Mouse (Mus musculus) embryo, embryonic 11 days (tissue): Measurements from ENCODE around the gene Hs3st5.
A peak's percentile ranks its signal among the peaks of the same experiment; 100 is the strongest.
"Not testable (repeated sequence)": the region's sequence is repeated elsewhere in the genome, so short reads cannot be mapped to it uniquely, and the experiment has no call there.

Experiments used
- DNase-seq: peaks from one replicate; pipeline ENCODE4 v3.0.0-alpha.2; 2015

Gene Hs3st5

DNA sequence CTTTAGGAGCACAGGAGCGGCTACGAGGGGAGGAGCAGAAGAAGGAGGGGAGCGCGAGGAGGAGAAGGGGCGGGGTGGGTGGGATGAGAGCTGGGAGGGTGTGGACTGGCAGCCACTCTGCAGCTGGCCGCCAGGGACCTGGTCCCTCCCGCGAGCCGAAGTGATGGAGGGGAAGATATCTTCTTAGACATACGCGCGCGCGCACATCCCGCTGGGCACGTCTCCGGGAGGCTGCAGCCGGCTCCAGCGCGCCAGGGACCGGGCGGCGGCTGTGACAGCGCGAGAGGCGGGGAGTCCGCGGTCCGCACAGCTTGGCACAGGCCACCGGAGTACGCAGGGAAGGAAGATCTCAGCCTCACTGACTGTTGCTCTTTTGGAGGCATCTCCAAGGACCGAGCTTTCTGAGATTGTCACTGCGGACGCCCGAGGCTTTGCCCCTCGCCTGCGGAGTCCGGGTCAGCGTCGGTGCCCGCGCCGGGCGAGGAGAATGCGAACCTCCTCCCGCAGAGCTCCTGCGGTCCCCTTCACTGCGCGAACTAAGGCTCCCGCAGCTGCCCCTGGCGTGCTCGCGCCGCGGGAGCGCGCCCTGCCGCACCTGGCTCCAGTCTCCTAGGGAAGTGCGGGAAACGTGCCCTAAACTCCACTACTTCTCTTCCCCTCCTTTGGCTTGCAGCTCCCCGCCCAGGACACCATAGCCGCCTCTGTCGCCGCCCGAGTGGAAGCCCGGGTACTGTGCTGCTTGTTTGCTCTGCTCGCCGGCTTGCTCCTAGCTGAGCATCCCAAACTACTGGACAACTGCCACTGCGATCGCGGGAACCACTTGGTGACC lies at the start of gene Hs3st5:
Gene Hs3st5, plus strand, starts transcription at position 88 of the 829 bp plus-strand sequence.
- peak; percentile 85 for DNase-seq

DNA sequence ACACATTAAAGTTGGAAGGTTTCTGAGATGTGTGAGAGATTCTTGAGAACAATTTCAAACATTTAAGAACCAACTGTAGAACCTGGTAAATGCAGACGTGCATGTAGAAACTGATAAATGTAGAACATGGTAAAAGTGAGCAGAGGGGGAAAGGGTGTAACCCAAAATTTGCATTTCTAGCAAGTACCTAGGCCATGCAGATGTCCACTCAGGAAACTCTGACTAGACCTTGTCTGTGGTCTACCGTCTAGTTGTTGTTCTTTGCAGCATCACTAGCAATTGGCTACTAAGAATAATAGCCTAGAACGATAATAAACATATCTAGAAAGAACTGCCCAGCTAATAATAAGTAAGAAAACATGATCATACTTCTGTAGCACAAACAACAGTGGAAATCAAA lies 38.0 kb upstream of the Hs3st5 start:
- no peak for DNase-seq

DNA sequence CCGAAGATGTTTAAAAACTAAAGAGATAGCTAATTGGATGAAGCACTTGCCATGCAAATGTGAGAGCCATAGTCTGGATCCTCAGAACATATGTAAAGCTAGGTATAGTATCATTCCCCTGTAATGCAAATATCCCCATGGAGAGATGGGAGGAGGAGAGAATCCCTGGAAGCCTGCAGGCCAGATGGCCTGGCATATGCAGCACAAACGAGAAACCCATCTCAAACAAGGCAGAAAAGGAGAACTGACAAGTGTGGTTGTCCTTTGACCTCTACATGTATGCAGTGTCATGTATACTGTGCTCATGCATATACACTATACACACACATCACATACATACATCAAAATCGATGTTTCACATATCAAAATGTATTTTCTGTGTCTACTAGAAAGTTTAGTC lies 35.5 kb upstream of the Hs3st5 start:
- no peak for DNase-seq

DNA sequence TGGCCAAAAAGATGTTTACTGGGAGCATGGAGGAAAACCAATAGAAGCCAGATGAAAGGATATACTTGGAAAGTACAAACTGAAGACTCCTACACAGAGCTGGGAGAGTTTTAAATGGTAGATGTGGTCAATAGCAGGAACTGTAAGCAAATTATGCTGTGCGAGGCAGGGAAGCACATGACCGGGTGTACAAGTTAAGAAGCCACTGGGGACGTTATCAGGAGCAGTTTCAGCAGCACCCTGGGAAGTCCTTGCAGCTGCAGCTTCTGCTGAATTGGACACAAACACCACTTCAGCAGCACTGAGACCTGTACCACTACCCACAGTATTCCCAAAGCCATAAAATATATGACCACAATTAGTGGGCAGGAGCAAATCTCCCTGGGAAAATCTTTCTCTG lies 31.8 kb upstream of the Hs3st5 start:
- DNase-seq = no peak

DNA sequence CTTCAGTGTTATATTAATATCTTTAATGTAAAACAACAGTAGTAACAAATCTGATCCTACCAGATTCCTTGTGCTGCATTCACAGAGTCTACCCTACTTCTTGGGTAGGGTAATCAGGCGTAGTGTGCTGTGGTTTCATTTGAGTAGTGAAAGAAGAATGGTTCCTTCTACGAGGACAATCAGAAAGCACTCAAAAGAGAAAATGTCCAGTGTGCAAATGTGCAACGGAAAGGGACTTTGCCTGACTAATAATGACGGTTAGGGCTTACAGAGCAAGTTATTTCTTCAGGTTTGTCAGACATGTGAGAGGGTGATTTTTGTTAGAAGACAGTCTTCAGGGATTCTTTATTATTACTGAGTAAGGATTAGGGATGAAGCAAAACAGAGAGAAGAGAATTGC lies 29.1 kb upstream of the Hs3st5 start:
- no peak for DNase-seq

DNA sequence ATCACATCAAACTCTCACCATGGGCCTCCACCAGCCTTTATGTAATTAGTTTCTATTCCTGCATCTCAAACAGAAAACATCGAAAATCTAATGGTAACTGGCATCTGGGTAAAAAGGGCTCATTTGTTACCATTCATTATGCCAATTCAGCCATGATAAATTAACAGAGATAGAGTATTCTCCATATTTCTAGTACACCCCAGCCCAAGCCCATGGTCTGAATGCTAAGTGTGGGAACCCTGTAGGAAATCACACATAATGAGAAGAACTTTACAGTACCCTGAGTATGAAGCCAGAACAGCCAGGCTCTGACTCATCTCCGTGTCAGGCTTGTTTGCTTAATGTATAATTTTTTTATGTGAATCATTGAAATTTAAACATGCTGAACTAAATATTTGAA lies 23.3 kb upstream of the Hs3st5 start:
- DNase-seq = no peak

DNA sequence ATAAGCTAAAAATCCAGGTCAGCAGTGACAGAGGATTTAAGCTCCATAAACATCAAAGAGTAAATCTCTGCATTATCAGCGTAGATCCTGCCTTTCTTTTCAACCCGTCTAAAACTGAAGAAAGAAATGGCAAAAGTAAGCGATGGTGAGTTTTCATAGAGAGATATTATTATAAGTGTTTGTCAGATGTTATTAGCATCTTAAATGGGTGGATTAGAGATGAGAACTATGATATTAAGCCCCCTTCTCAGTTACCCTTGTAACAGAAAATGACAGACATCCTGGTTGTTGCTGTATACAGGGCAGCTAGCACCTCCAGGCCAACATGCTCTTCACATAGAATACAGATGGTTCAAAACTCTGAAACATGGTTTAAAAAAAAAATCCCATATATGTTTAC lies 22.6 kb upstream of the Hs3st5 start:
- DNase-seq = no peak

DNA sequence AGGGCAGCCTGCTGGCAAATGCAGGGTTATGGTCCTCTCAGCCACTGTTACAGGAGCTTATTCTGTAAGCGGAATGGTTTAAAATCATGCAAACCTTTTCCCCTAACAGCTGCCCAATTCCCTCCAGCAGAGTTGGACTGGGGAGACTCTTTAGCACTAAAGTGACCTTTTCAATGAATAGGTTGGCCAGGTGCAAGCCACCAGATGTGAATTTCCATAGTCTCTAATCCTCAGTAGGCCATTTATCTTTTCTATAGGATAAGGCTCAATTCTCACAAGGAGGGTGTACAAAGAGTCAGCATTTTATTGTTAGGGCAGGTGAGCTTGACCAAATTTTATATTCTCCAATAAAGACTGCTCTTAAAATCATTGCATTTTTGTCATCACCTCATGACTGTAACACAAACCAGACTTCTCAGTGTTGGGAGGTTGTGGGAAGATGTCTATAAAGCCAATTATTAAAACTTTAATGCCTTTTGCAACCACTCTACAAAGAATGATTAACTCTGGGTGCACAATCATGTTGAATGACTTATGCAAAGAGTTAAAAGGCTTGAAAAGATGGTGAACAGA lies 21.8 kb upstream of the Hs3st5 start:
- peak; percentile 5 for DNase-seq

DNA sequence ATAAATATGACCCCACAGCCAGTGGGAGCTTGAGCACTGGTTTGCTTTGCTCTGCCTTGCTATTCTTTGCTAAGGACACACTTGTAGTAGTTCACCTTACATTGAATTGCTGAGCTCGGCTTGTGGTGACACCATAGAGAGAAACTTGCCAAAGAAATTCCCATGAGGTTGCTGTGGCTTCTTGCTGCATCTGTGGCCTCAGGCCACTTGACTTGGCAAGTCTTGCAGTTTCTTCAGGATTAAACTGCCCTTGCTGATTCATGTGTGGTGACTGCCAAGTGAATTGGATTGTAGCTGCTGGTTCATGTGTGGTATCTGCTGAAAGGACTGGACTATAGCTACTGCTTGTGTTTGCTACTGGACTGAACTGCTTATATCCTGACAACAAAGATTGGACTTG lies 13.0 kb upstream of the Hs3st5 start:
- no peak for DNase-seq

DNA sequence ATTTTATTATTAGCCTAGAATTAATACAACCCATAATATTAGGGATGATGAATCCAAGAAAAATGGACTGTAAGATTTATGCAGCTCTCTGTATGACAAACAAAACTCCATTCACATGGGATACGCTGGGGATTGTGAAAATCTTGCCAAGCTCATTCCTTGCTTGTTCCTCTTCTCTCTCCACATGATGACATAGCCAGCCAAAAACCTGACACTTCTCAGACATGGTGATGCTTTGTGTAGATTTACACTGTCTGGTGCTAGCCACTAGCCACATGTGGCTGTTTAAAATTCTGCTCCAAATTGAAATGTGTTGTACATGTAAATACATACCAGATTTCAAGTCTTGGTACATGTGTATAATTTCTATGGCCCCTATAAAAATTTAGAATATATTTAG lies 6.9 kb upstream of the Hs3st5 start:
- DNase-seq = no peak

DNA sequence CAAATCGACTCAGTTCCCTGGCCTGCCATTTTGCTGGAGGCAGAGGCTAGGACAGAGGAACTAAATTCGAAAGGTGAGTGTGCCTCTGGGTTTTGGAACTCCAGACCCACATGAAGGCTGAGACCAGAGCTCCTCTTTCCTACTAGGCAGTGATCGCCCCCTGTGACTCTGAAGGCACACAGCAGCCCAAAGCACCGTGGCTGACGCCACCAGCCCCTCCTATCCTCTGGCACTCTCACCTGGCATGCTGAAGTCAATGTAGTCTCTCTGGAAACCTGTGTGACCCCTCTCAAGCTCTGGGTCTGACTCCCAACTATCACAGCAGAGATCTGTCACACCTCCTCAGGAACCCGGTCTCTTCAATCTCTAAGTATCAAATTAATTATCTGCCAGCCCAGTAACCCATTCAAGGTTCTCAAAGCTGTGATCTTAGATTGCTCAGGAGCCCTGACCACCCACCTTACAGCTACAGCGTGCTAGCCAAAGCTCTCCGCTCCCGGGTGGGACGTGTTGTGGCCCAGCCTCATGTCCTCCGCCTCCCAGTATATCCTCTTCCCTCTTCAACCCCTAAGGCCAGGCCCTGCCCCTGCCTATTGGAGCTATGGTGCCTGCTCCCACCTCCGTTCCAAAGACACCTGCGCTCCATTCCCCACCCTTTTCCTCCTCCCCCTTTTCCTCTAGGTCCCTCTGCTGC lies 434 bp upstream of the Hs3st5 start:
- peak; percentile 41 for DNase-seq

DNA sequence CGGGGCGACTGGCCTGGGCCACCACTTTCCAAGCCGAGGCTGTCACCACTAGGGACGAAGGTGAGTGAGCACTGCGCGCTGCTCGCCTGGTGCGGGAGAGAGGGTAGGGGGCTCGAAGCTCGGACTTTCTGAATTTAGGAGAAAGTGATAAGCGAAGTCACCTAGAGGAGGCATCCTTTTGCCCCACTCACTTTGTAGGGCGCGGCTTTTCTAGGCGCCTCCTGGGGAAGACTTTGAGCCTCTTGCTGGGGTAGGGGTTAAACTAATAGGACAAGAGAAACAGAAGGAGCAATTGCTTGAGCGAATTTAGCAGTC lies 899 bp downstream of the Hs3st5 start:
- no peak for DNase-seq

DNA sequence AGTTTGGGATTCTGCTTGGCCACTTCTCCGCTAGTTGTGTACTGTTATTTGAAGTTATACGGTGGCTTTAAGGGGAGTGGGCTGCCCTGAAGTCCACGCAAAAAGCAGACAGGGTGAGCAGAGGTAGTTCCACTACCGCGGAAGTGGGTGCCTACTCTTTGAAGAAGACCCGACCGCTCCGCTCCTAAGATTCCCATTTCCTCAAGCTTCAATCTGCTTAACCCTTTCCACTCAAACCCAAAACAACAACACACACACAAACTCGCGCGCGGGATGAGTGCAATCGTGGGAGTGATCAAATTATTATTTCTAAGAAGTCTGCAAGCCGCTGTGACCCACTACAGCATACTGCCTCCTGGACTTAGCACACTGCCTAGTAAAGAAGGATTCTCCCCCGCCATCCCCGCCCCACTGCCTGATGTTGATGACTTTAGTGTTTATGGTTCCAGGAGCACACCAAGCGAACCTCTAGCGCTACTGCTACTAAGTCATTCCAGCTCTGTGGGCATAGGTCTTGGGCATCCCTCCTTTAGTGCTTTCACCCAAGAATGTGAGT lies 1.5 kb downstream of the Hs3st5 start:
- peak; percentile 26 for DNase-seq

DNA sequence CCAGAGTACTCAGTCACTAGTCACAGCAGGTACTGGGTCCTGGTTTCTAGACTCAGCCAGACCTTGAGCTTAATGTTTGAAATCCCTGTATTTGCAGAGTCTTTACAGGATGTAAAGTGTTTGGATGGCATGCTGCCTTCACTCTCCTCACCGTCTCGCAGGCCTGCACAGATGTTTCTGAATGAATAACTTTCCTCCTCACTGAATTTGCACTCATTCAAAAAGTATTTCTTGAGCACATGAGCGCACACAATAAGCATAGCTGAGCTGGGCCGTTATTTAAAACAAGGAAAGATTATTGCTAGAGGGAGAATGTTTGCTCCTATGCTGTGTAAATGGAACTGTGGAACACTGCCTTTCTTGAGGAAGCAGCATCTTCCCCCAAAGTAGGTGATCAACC lies 2.9 kb downstream of the Hs3st5 start:
- DNase-seq = no peak

DNA sequence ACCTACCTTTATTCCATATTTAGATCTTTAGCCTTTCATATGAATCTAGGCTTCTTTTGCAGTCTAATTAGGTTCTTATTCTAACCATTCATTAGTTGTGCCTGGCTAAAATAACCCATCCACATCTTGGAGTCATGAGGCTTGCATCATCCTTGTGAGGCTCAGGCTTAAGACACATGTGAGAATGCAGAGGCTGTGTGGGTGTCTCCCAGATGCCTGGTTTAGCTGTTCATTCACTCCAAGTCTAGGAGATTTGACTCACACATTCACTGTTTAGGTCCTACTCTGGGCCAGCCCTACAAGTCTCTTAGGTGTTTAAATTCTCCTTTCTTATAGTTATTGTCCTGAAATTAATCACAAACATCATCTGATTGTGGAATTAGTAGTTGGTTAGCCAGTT lies 17.3 kb downstream of the Hs3st5 start:
- DNase-seq = no peak

DNA sequence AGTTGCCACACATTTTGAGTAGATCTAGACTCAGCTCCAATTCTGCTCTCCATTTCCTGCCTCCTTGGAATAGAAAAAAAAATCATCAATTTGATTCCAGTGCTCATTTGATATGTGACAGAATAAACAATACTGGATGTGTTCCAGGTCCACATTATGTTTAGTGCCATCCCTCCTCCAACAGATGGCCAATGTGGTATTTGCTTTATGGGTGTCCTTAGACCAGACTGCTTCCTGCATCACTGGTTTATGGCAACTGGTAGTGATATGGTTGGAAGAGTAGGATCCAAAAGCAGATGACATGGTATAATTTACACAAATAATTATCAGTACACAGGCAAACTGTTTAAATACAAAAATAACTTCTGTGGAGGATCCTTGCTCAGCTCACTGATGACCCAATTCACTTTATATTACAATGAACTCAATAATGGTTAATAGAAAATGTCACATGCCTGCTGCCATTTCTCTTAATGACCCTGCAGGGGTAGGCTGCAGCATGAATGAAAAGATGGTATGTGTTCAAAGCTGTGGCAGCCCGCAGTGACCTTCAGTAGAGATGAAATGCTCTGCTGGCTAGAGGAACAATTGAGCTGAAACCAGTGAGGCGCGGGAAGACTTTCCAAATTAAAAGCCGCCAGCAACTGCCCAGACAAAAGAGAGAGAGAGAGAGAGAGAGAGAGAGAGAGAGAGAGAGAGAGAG lies 27.2 kb downstream of the Hs3st5 start:
- peak; percentile 42 for DNase-seq

DNA sequence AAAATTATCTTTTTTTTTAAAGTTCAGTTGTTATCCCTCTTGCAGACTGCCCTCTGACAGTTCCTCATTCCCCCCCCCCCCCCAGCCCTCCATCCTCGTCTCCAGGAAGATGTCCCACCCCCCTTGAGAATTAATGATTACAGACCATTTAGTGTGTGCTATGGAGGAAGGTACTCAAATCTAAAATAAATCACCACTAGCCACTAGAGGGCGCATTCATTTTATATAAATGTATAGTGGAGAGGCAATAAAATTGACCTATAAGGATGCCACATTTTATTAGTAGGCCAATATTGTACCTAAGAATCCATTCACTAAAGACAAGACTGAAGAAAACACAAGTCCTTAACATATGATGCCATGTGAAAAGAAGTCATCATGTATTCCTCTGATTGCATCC lies 40.0 kb downstream of the Hs3st5 start:
- DNase-seq = peak; percentile 78

DNA sequence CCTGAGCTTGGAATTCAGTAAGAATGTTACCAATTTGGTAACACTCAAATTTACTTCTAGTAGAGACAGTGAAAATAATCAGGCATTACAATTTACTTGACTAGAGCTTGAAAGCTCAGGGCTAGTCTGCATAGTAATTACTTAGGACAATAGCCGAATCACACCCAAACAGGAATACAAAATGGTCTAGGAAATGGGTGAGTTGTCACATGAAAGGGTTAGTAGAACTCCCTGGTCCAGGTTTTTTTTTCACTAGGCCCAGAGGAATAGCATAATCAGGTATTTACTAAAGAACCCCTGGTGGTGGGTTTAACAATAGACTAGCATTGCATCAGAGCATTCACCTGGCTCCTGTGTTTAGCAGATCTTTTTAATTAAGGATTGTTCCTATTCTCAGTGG lies 41.1 kb downstream of the Hs3st5 start:
- not testable (repeated sequence) for DNase-seq

DNA sequence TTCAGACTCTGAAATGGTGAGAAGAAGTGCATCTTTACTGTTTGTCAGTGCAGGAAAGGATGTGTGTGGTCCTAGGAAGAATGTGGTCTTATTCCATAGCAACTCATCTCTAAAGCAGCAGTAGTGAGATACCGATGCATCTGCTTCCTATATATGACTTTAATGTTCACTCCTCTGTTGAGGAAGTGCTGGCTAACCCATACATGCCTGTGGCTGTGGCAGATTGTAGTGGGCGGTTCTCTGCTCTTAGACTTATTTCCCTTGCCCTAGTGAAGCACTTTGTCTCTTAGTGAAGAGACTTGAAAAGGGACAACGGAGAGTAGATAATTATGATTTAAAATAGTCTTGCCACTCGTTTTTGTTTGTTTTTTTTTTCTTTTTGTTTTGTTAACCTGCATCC lies 47.4 kb downstream of the Hs3st5 start:
- no peak for DNase-seq

DNA sequence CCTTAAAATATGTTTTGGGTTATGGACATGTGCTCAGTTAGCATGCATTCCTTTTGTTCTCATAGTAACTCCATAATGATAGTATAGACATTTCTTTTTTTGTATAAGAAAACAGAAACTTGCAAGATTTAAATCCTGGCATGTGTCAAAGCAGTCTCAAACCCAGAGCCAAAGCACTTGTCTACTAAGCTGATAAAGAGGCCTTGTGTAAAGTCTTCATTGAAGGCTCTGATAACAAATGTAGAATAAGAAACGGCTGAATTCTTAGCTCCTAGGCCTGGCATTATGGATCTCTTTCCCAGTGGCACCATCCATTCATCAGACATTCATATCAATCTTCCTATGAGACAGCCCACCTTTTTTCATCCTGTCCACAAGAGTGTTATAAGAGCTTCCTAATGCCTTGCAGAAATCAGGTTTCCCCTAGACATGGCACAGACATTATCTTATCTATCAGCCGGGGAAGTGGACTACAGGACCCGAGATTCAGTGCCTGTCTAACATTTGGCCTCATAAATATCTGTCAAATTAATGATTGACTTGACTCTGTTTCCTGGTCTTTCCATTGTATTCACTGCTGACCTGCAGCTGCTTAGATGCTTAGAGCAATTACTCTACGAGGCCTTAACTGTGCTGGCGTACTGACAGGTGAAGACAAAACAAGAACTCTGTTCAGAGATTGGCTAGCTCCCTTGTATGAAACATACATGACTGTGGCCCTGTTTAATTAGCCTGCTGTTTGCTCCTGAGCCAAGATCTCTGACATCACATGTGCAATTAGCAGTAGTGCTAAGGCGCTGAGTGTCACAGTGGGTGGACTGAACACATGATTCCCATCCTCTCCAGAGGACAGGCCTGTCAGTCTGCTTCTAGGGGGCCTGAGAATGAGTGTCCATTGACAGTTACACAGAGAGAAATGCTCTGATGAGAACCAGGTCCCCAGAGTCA lies 48.6 kb downstream of the Hs3st5 start:
- DNase-seq = no peak

DNA sequence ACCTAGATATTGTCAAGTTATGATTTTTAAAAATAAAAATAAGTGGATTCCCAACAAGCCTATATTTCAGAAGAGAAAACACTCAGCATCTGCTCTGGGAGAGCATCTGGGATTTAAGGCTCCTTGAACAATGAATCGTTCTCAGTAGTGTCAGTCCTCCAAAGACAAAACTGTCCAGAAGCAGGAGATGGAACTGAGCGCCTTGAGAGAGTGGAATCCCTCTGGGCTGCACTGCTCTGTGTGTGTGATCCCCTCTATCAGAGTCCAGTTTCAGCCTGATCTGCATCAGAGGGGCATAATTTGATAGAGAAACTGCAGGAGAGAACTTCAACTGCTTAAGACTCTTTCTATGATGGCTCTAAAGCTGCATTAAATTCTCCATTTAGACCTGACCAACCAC lies 49.5 kb downstream of the Hs3st5 start:
- no peak for DNase-seq

DNA sequence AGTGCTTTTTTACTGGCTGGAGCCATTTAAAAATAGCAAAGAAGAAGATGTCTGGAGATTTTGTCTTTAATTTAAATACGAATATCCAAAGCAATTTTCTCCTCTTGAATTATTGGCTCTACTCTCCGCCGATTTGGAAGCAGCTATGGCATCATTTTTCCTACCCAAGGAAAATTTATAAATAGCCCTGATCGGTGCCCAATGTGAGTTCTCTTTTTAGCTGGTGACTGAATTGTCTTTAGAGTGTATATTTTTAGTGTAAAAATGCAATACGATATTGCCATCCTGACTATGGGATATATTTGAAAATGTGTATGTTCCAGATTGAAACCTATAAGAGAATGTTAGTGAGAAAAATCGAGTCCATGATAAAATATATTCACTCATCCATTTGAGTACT lies 51.1 kb downstream of the Hs3st5 start:
- DNase-seq = no peak
